Mouse (Mus musculus): ENCODE measurements around the gene Bax. TPM values are rescaled to one million over a fixed set of nuclear protein-coding genes. Genes with fewer than 3 reads are reported as not detected.
A peak's percentile ranks its signal among the peaks of the same experiment; 100 is the strongest.

The Bax gene
- total and polyA plus RNA-seq, 3 experiments, result 195 to 273 (median 233) TPM

GRCm38 (mm10) chr7:45449974-45450373 lies 16.7 kb downstream of the Bax start:
- no peak overlapping the region for H3K9ac ChIP-seq (ENCODE audit: insufficient read depth, low read depth)
- H3K27me3 ChIP-seq (replicated peaks), result no peaks in the 10 kb centered on the region
- no peak for DNase-seq (ENCODE audit: extremely low read depth)
- peaks cover 2 to 19% of the 10 kb centered on the region in 2 experiments for H3K4me1 ChIP-seq (ENCODE audit: control insufficient read depth in 1 of 2, insufficient read depth in 2 of 2)
- H3K36me3 ChIP-seq (replicated peaks in 1 of 2; ENCODE audit: control insufficient read depth in 1 of 2, insufficient read depth in 1 of 2, low read length in 1 of 2), result peaks cover 30 to 62% of the 10 kb centered on the region in 2 experiments
- H3K4me3 ChIP-seq (replicated peaks in 1 of 3; ENCODE audit: low read depth in 2 of 3, low read length in 2 of 3, poor library complexity in 1 of 3), result no peak overlapping the region
- no peak overlapping the region for H3K27ac ChIP-seq (ENCODE audit: insufficient read depth, low read depth)
- in situ Hi-C loops (cut with MboI; ENCODE audit: low pct_ligation_motif_present, low pct_unique_long_range_greater_than_20kb, low sequenced_read_pairs), result no loop called here
- dilution Hi-C loops (cut with MboI; ENCODE audit: extremely low pct_ligation_motif_present, extremely low pct_unique_long_range_greater_than_20kb, low sequenced_read_pairs), result no loop called here
- no peaks in the 10 kb centered on the region for H3K79me2 ChIP-seq (replicated peaks; ENCODE audit: control insufficient read depth, extremely low read depth, insufficient read depth, poor library complexity, severe bottlenecking)
- TF ChIP-seq E2F4 (IDR thresholded peaks at IDR 0.05; ENCODE audit: insufficient replicate concordance, low read depth, low read length), result no peak
- no peak overlapping the region for H3K4me2 ChIP-seq (ENCODE audit: insufficient read depth, low read depth, poor library complexity, severe bottlenecking)
- H3K9me3 ChIP-seq (replicated peaks; ENCODE audit: low read length), result no peaks in the 10 kb centered on the region

- H3K27ac ChIP-seq (ENCODE audit: insufficient read depth, low read depth), result no peak overlapping the region
- TF ChIP-seq SMC3 (IDR thresholded peaks at IDR 0.05; ENCODE audit: low read depth, low read length) (peak; percentile 22), NELFE (IDR thresholded peaks at IDR 0.05; ENCODE audit: low read depth, low read length) (no peak), HCFC1 (IDR thresholded peaks at IDR 0.05; ENCODE audit: low read depth, low read length) (peak; percentile 67), SIN3A (IDR thresholded peaks at IDR 0.05; ENCODE audit: low read length) (0 out of 2 replicates have a peak, but pooled peaks have one; percentile 20), CHD2 (IDR thresholded peaks at IDR 0.05; ENCODE audit: low read length) (0 out of 2 replicates have a peak, but pooled peaks have one; percentile 53), ZC3H11A (IDR thresholded peaks at IDR 0.05; ENCODE audit: low read depth, low read length) (no peak), TBP (conservative IDR thresholded peaks at IDR 0.05; ENCODE audit: low read depth, low read length) (no peak), ELF1 (IDR thresholded peaks at IDR 0.05; ENCODE audit: low read depth, low read length) (no peak), RAD21 (IDR thresholded peaks at IDR 0.05; ENCODE audit: low read depth, low read length) (peak; percentile 35), JUND (conservative IDR thresholded peaks at IDR 0.05; ENCODE audit: low read depth, low read length) (no peak), CTCF (conservative IDR thresholded peaks at IDR 0.05 in 1 of 2, IDR thresholded peaks at IDR 0.05 in 1 of 2; ENCODE audit: low read depth in 2 of 2, low read length in 2 of 2) (peak; percentile 12 to 56; a peak in 2 of 4 replicates)
- in situ Hi-C loops (cut with MboI; ENCODE audit: low pct_ligation_motif_present, low pct_unique_long_range_greater_than_20kb, low sequenced_read_pairs) (no loop called here), dilution Hi-C loops (cut with MboI; ENCODE audit: extremely low pct_ligation_motif_present, extremely low pct_unique_long_range_greater_than_20kb, low sequenced_read_pairs) (no loop called here)
- H3K9ac ChIP-seq (ENCODE audit: insufficient read depth, low read depth), result peak overlapping the region; percentile 53; the same call in 1 of the 2 replicates
- peaks cover 37 to 68% of the 10 kb centered on the region in 2 experiments for H3K36me3 ChIP-seq (replicated peaks in 1 of 2; ENCODE audit: control insufficient read depth in 1 of 2, insufficient read depth in 1 of 2, low read length in 1 of 2)
- H3K9me3 ChIP-seq (replicated peaks; ENCODE audit: low read length), result no peaks in the 10 kb centered on the region
- peak overlapping the region in 2 of 3 experiments; percentile 44 to 54 for H3K4me3 ChIP-seq (replicated peaks in 1 of 3; ENCODE audit: low read depth in 2 of 3, low read length in 2 of 3, poor library complexity in 1 of 3)
- DNase-seq (ENCODE audit: extremely low read depth), result no peak
- no peaks in the 10 kb centered on the region for H3K27me3 ChIP-seq (replicated peaks)
- H3K79me2 ChIP-seq (replicated peaks; ENCODE audit: control insufficient read depth, extremely low read depth, insufficient read depth, poor library complexity, severe bottlenecking), result no peaks in the 10 kb centered on the region
- peak overlapping the region; percentile 8; the same call in 1 of the 2 replicates for H3K4me2 ChIP-seq (ENCODE audit: insufficient read depth, low read depth, poor library complexity, severe bottlenecking)
- peaks cover 2 to 19% of the 10 kb centered on the region in 2 experiments for H3K4me1 ChIP-seq (ENCODE audit: control insufficient read depth in 1 of 2, insufficient read depth in 2 of 2)
Measured at GRCm38 (mm10) chr7:45447325-45447990, 19.2 kb downstream of the Bax start.

GRCm38 (mm10) chr7:45446589-45446988 lies 20.1 kb downstream of the Bax start:
- Histone ChIP-seq H3K36me3 (replicated peaks in 1 of 2; ENCODE audit: control insufficient read depth in 1 of 2, insufficient read depth in 1 of 2, low read length in 1 of 2) (peaks cover 35 to 64% of the 10 kb centered on the region in 2 experiments), H3K4me2 (ENCODE audit: insufficient read depth, low read depth, poor library complexity, severe bottlenecking) (no peak overlapping the region), H3K27ac (ENCODE audit: insufficient read depth, low read depth) (no peak overlapping the region), H3K27me3 (replicated peaks) (no peaks in the 10 kb centered on the region), H3K9me3 (replicated peaks; ENCODE audit: low read length) (no peaks in the 10 kb centered on the region), H3K9ac (ENCODE audit: insufficient read depth, low read depth) (no peak overlapping the region), H3K79me2 (replicated peaks; ENCODE audit: control insufficient read depth, extremely low read depth, insufficient read depth, poor library complexity, severe bottlenecking) (no peaks in the 10 kb centered on the region), H3K4me3 (replicated peaks in 1 of 3; ENCODE audit: low read depth in 2 of 3, low read length in 2 of 3, poor library complexity in 1 of 3) (no peak overlapping the region), H3K4me1 (ENCODE audit: control insufficient read depth in 1 of 2, insufficient read depth in 2 of 2) (peaks cover 2 to 16% of the 10 kb centered on the region in 2 experiments)
- in situ Hi-C loops (cut with MboI; ENCODE audit: low pct_ligation_motif_present, low pct_unique_long_range_greater_than_20kb, low sequenced_read_pairs) (no loop called here), dilution Hi-C loops (cut with MboI; ENCODE audit: extremely low pct_ligation_motif_present, extremely low pct_unique_long_range_greater_than_20kb, low sequenced_read_pairs) (no loop called here)
- DNase-seq (ENCODE audit: extremely low read depth), result no peak
- TF ChIP-seq HCFC1 (IDR thresholded peaks at IDR 0.05; ENCODE audit: low read depth, low read length) (peak; percentile 61), ZC3H11A (IDR thresholded peaks at IDR 0.05; ENCODE audit: low read depth, low read length) (no peak), JUN (IDR thresholded peaks at IDR 0.05; ENCODE audit: insufficient read depth, low read depth, low read length) (no peak)
